Mouse (Mus musculus) right cerebral cortex, adult 2 months (tissue): ENCODE results near the gene Chit1.
A peak's percentile ranks its signal among the peaks of the same experiment; 100 is the strongest.

Experiments used
- DNase-seq, 2 experiments: peaks; one replicate each; pipeline ENCODE4 v3.0.0; 2021 to 2022; ENCODE audit warnings: low spot score in 2 of 2

Chit1 gene

DNA sequence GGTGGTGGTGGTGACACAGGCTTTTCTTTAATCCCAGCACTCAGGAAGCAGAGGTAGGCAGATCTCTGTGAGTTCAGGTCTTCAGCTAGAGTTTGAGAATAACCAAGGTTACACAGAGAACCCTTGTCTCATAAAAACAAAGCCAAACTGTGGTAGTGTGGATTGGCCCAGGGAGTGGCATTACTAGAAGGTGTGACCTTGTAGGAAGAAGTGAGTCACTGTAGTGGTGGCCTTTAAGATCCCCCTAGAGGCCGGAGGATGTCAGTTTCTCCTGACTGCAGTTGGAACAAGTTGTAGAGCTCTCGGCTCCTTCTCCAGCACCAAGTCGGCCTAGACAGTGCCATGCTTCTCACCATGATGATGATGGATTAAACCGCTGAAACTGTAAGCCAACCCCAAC is at the start of gene Chit1:
Gene Chit1 (plus strand): TSS at position 264 of the 400 bp plus-strand sequence.
- DNase-seq = no peak

DNA sequence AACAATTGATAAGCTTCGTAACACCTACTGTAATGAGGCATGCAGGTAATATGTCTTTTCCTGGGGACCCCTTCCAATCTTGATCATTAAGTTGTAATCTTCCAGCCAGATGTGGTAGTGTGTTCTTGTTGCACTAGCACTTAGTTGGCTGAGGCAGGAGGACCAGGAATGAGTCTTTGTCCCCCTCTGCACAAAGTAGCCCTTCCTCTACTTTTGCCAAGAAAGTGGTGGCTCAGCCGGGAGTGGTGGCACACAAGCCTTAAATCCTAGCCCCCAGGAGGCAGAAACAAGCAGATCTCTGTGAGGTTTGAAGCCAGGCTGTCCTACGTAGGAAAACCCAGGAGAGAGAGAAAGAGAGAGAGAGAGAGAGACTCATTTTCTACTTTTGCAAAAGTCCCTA is 49.1 kb upstream of the Chit1 start:
- no peak for DNase-seq

DNA sequence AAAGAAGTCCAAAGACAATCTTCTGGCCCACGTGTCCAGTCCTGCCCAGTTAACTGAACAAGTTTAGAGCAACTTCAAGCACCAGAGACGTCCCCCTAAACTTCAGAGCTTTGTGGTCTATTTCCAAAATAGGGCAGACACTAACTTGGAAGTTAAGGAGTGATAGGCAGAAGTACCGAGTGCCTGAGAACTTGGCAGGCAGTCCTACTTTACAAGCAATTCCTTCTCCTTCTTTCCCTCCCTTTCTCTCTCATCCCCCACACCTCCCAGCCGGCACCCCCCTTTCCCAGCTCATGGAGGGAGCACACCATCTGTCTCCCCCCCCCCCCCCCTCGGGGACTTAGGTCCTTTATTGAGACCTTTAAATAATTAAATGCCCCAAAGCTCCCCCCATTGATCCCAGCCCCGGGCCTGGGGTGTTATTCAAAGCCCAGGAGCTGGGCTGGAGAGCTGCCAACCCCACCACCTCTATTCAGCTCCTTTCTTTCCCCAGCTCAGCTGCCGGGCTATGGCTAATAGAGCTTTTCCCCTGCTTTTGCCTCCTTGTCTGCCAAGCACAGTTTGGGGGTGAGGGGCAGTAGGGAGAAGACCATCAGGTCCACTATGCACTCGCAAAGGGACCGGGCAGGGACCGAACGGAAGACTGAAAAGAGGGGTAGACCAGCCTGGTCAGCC is 48.5 kb upstream of the Chit1 start:
- peak in 1 of 2 experiments; percentile 41 for DNase-seq

DNA sequence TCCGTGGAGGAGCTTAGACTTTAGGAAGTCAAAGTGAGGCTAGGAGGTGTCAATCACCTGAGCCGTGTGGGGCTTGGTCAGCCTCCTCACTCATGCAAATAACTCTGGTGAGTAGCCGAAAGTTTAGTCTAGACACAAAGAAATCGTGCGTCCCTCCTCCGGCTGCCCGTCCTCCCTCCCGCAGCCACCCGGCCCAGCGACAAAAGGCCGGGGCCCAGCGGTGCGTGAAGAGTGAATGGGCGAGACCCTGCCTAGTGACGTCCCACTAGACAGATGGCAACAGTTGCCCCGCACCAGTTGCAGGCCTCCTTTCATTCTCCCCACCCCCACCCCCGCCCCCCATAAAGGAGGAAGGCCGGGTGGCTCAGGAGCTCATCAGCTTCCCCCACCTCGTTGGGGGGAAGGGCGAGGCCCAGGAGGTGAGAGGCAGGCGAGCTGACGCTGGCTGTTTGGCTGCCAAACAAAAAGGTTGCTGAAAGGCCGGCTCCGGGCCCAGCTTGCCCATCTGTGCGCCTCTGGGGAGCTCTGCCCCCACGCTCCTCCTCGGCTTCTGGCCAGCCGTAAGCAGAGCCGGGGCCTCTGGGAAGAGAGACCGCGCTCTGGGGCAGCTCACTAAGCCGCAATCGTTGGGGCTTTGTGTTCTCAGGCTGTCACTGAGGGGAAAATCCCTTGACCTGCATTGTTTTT is 47.8 kb upstream of the Chit1 start:
- DNase-seq = peak; percentile 31 to 60

DNA sequence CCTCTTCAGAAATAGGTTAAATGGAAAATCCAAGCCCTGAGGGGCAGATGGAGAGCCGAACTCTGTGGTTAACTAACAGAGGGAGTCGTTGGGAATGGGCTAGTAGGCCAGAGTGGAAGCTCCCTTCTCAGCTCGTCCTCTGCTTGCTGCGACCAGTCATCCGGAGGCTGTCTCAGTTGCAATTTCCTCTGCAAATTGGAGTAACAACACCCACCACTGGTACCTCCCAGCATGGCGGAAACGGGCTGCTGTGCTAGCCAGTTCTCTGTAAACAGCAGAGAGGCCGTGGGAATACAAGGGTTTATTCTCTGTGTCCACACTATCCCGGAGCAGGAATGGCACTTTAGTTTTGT is 47.3 kb upstream of the Chit1 start:
- peak in 1 of 2 experiments; percentile 33 for DNase-seq

DNA sequence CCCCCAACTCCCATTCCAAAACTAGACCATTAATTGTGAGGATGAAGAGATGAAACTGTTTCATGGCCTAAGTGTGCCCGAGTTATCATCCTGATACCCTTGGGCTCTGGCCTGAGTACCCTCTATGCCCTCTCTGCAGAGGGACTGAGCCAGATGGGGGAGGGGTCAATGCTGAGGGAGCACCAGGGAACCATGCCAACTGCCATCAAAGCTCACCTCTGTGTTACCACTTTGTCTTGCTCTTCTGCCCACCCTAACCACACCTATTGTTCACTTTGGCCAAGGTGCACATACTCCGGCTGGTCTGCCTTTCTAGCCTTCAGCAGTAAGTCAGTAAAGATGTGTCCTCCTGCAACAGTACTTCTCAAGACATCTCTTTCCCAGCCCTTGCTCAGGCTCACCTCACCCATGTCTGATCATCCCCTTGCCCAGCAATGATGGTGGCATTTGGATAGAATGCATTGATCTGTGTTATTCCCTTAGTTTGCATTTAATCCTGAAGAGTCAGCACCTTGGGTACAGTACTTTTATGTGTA is 46.7 kb upstream of the Chit1 start:
- DNase-seq = no peak

DNA sequence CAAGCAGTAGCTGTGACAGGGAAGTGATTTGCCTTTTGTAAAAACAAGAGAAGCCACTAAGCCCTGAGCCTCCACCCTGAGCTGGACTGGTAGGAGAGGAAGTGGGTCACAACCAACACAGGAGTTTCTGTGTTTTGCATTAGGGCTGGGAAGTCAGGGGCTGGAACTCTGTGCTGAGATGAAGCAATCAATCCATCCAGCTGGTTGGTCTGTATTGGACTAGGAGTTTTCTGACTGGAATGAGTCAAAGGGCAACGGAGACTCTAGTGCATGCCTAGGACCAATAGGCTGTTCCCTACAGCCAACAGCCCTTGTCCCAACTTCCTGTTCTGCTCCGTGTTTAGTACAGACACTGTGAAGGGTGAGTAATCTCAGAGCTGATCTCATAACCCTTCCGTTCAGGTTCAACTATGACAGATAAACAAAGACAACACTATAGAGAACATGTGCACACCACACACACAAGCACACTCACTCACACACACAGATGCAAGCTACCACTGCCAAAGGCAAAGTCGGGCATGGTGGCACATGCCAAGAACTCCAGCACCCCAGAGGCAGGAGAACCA is 45.7 kb upstream of the Chit1 start:
- DNase-seq = no peak

DNA sequence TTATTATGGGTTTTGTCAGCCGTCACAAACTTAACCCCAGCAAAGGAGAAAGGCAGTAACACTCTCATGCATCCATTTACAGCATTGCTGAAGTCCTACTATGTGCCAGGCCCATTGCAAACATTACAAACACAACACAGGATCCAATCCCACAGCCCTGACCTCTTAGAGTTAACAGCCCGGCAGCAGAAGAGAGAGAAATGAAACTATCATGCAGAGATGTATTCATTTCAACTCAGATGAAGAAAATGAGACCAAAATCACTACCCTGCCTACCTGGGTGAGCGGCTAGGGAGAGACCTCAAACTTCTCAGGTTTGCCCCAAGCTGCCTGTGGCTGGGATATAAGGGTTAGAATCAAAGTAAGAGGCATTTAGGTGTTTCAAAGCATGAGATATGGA is 44.5 kb upstream of the Chit1 start:
- DNase-seq = no peak

DNA sequence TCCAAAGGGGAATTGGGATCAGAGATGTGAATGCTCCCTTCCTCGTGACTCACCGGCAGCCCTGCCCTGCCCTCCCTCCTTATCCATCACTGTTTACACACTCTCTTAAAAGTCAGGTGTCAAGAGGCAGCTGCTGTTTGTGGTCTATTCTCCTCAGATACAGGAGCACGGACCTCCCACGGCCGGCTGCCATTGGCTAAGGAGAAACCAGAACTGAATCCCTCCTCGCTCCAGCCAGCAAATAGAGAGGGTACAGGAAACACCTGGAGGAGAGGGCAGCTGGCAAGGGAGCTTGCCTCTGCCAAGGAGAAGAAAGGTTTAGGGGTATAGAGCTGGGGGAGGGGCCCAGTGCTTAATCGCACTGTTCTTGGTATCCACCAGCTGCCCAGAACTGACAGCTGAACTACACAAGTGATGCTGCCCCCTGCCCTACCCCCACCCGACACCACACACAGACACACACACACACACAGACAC is 43.9 kb upstream of the Chit1 start:
- DNase-seq = no peak

DNA sequence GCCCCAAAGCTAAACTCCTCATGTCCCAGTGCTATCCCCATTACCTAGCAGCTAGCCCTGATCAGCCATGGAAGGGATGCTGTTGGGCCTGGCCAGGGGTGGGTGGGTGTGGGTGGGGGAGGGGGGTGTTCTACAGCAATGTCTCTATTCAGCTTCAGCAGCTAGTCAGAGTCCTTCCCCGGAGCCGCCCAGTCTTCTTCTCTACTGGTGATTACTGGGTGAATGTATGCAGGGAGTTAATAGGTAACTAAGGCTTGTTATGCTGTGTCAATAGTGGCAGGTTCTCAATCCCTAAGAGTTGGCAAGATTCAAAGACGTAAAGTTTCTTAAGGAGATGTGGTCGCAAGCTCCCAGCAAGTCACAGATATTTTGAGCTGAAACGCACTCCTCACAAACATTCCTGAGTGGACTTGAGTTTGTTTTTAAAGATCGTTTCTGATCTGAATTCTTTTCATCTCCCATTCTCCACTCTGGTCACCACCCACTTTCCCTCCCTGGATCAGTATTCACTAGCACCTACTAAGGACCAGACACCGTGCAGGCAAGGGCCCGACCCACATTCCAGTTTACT is 40.9 kb upstream of the Chit1 start:
- DNase-seq = no peak

DNA sequence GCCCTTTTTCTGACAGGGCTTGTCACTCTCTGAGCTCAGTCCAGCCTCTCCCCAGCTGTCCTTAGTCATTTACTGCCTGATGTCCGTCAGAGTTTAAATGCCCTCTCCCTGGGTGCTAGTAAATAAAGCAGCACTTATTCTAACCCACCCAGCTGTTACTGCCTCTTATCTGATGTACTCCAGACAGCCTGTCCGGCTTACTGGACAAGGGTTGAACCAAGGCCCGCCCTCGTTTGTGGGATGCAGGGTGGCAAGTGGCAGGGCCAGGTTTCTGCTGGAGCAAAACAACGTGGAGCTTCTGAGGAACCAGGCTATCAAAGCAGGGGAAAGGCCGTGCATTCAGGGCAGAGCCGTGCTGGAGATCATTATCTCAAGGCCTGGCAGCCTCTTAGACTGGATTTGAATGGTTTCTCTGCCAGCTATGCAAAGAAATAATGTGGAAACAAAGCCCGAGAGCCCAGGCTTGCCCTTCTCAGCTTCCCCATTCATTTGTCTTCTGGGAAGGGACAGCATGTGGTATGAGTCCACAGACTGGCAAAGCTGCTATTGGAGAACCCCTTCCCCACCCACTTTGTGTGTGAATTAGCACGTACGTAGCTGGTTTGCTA is 39.5 kb upstream of the Chit1 start:
- no peak for DNase-seq

DNA sequence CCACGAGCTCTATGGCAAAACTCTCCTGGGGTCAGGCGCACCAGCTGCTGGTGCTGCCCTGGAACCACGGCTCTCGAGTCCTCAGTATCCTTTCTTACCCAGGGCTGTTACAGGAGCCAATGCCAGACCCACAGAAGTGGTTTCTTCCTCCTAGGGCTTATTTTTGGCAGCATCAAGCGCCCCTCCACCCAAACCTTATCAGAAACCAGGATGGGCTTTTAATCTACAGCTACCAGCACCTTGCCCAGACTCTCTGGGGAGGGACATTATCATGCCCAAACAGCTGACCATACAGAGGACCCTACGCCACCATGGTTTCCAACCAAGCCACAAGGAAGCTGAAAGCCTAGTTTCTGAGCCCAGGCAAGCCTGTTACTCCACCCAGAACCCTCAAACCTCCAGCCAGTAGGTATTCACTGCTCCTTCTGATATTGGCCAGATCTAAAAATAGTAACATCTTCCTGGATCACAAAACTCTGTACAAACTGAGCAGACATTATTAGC is 37.9 kb upstream of the Chit1 start:
- DNase-seq = no peak

DNA sequence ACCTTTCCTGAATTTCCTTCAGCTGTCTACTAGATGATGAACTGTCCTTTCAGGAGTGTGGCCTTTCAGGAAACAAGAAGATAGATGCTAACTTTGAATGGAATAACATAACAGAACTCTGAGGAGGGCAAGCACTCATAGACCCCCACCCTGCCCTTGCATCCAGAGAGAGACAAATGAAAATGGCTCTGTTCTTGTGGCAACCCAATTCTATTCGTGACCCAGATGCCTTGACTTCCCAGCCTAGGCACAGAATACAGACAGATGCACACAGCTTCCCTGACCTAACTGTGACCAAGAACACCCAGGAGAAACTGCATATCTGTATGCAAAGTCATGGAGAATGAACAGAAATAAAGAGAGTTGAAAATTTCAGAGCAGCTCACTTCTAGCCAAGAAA is 37.4 kb upstream of the Chit1 start:
- no peak for DNase-seq

DNA sequence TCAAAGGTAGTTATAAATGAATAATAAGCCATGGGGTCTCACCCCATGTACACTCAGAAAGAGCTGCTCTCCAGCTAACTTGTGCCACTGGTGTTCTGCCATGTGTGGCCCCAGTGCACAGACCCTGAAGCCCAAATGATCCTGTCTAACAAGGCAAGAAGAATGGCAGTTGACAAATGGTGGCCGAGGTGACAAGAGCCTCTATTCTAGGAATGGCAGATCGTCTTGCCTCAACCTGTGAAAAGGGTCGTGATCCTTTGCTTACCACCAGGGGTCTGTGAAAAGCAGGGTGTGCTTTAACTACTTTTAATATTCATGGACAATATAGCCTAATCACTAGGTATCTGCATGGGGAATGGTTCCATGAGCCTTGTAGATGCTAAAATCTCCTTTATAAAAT is 36.9 kb upstream of the Chit1 start:
- no peak for DNase-seq

DNA sequence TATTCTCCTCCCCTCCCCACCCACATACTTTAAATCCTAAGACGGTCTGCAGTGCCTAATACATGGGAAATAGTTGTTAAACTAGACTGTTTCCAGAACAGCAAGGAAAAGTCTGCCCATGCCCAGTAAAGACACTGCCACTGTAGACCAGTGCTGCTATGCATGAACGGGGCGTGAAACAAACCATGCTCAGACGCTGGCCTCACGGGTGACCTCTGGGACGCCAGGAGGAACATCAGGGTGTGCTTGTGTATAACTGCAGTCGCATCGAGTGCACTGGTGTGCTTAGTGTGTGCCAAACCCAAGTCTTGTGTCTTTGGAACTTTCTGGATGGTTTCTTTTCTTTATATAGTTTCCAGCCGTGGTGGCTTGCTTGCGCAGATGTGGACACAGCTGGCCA is 36.4 kb upstream of the Chit1 start:
- DNase-seq = no peak

DNA sequence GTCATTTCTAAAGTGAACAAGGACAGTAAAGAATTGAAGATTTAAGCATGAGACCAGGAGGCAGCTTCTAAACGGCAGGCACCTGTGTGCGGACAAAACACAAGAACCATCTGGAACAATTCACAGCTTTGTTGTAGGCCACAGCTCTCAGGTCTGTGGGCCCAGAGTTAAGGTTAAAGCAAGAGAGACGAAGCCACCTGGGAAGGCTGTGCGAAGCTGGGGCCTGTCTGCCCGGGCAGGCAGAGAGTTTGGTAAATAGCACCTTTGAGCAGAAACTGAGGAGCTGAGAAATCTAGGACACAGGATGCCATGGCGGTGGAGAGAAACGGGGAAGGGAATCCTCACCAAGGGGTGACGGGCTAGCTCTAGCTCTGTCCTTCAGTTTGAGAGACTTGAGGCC is 35.5 kb upstream of the Chit1 start:
- DNase-seq = no peak

DNA sequence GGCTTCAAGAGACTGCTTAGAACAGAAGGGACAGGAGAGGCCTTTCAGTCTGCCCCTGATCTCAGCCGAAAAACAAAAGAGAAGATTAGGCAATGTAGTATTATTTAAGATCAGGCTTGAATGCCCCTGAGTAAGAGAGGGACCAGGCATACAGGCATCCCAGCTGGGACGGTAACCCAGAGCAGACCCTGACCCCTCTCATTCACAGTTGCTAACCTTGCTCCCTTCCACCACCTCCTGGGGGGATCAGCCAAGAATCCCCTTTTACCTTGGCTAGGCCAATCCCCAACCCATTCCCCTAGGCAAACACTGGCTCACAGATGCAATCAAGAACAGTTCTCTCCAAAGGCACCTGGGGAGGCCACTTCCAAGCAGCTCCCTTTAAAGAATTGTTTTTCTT is 34.3 kb upstream of the Chit1 start:
- DNase-seq = no peak

DNA sequence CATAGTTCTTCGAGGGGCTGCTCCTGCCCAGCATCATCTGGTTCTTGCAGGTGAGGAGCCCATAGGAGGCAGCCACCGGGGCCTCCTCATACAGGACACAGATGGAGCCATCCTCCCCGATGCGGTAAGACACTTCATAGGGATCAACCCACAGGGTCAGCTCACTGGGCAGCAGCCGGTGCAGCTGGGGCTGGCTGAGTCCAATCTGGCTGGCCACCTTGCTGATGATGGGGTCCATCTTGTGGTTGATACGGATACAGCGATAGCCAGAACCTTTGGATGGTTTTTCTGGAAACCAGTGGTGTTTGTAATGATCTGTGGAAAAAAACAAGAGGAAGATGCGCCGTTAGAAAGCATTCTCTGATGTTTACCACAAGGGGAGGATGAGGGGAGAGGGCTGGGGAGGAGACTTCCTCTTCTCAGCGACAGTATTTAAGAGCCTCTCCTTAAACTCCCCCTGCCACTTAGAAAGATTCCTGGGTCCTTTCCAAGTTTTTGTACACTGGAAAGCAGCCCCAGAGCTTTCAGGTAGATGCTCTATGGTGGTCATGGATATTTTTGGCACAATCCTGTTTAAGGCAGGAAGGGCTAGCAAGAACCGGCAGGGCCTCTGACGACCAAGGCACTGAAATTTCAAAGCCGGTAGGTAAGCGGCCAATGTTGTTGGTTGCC is 33.5 kb upstream of the Chit1 start:
- no peak for DNase-seq

DNA sequence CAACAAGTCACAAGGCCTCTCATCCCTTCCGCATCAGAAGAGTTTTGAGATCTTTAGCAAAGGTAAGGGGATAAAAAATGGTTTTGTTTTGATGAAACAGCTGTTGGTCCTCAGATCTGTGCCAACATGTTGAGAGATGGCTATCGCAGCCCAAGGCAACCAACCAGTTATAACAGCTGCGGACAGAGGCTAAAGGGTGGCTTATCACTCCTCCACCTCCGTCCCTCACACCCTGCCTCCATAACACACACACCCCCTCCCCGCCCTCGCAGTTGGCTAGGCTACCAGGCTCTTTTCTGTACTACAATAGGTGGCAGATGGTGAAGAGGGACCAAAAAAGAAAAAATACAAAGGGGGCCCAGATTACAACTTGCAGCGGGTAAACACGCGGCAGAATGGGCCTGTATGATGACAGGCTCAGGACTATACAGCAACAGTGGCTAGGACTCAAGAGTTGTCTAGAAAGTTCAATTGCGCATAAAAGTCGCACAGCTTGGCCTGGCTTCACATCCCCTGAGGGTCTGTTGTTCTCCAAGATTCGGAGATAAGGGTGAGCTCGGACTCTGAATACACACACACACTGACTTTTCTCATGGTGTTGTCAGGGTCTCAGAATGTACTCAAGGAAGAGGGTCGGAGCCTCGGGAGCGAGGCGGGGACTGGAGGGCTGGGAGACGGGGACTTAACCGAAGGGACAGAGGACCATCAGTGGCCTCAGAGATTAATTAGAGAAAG is 32.8 kb upstream of the Chit1 start:
- peak in 1 of 2 experiments; percentile 44 for DNase-seq

DNA sequence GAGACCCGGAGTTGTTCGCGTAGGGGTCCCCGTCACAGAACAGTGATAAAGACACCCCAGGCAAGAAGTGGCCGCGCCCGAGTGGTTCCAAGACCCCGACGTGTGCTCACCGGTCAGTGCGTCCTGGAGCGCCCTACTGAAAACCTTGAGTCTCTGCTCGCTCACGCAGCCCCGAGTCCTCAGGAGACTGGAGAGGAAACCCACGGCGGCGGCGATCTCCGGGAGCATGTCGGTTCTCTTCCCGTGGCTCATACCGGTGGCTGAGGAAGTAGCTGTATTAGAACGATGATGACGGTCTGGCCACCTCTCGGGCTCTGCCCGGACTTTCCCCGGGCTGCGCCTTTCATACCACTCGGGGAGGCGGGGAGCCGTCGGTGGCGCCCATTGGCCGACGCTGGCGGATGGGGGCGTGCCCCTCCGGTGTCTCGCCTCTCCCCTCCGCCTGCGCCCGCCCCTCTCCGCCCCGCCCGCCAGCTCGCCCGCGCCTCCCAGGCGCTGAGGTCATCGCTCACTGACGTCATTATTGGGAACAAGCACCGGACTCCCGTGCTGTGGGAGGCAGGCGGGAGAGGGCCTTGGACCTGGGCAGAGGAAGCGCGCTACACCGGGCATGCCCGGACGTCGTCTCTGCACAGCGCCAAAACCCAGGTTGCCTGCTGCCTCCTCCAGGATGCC is 32.1 kb upstream of the Chit1 start, which contains the start of gene Btg2:
Gene Btg2 (minus strand): TSS at position 319 of the 675 bp plus-strand sequence.
- DNase-seq = peak; percentile 93 to 95
